21 mouse cellular contexts compared by ENCODE assay signal in genomic region chr7:120128951-120129350, GRCm38 (mm10). TPM values are rescaled to one million over a fixed set of nuclear protein-coding genes. Genes with fewer than 3 reads are reported as not detected.
A peak's percentile ranks its signal among the peaks of the same experiment; 100 is the strongest.
DNase-seq lines count a peak whose midpoint lies in the region; ATAC-seq and TF ChIP-seq lines count a peak whose summit lies in the region.
"Had no signal": no experiment of that assay in that cellular context is flagged by ENCODE, and none has a peak within 500 bp of the region (broad histone marks: within the 10 kb centered on the region; RNA-seq: fewer than 3 reads in every experiment).

No protein-coding gene starts in this region.

- no peaks in the 10 kb centered on the region for H3K36me3 ChIP-seq in lung, embryonic 14.5 days (ENCODE audit: insufficient read depth)
- H3K36me3 ChIP-seq: heart, embryonic 13.5 days; liver, embryonic 12.5 days had no signal

- no peak overlapping the region for H3K9ac ChIP-seq in lung, embryonic 14.5 days
- H3K9ac ChIP-seq: heart, embryonic 13.5 days; hindbrain, embryonic 14.5 days; liver, embryonic 12.5 days had no signal

- no peak overlapping the region for H3K4me3 ChIP-seq in lung, embryonic 14.5 days (ENCODE audit: low read depth, low read length)
- no peak overlapping the region for H3K4me3 ChIP-seq in lung, adult 2 months (replicated peaks; ENCODE audit: extremely low read depth, low read depth, low read length)
- H3K4me3 ChIP-seq: heart, embryonic 13.5 days; liver, embryonic 12.5 days; myocyte had no signal

- no peak for TF ChIP-seq CTCF in lung, embryonic 14.5 days (IDR thresholded peaks at IDR 0.05; ENCODE audit: low read depth)
- no peak for TF ChIP-seq CTCF in lung, adult 2 months (IDR thresholded peaks at IDR 0.05; ENCODE audit: insufficient read depth, low read length)

- ATAC-seq in lung, embryonic 14.5 days (ENCODE audit: insufficient read depth): 0 out of 2 replicates have a peak, but pooled peaks have one; percentile 12
- ATAC-seq: activated CD4-positive, CD25-positive, alpha-beta regulatory T cell, adult 4 months; liver, embryonic 12.5 days had no signal

- intact Hi-C loops in heart, postnatal 14 days (cut with DNase I): loop anchor here (5.0 to 10.0 kb wide), 2 partner anchors 198 to 516 kb away; partner anchors contain the start of gene Abca15
- intact Hi-C loops in left cerebral cortex, postnatal 25 days (cut with DNase I): loop anchor here (10.0 kb wide), 1 partner anchor 506 kb away; the partner anchor contains the start of gene Uqcrc2

- no peak for TF ChIP-seq POLR2A in lung, adult 2 months (IDR thresholded peaks at IDR 0.05; ENCODE audit: borderline replicate concordance, extremely low read depth, low read depth, low read length)

- H3K27ac ChIP-seq in lung, embryonic 14.5 days (ENCODE audit: low read depth): no peak overlapping the region
- H3K27ac ChIP-seq: heart, embryonic 13.5 days; hindbrain, embryonic 14.5 days; liver, embryonic 12.5 days had no signal

- H3K27me3 ChIP-seq in lung, embryonic 14.5 days (ENCODE audit: insufficient read depth, low read length): no peaks in the 10 kb centered on the region
- H3K27me3 ChIP-seq: heart, embryonic 13.5 days; liver, embryonic 12.5 days had no signal

- no peaks in the 10 kb centered on the region for H3K9me3 ChIP-seq in lung, embryonic 14.5 days (ENCODE audit: low read depth, low read length)
- H3K9me3 ChIP-seq: heart, embryonic 13.5 days; liver, embryonic 12.5 days had no signal

- WGBS in lung, embryonic 14.5 days: 56% methylated on average over 4 of the region's 4 CpGs
- WGBS in lung, adult 2 months: 57% methylated on average over 4 of the region's 4 CpGs

- no peak overlapping the region for H3K4me2 ChIP-seq in lung, embryonic 14.5 days
- H3K4me2 ChIP-seq: heart, embryonic 13.5 days; hindbrain, embryonic 14.5 days; liver, embryonic 12.5 days had no signal

- peaks cover 3% of the 10 kb centered on the region for H3K4me1 ChIP-seq in lung, embryonic 14.5 days (ENCODE audit: insufficient read depth)
- peaks cover 4% of the 10 kb centered on the region; the same call in 1 of the 2 replicates for H3K4me1 ChIP-seq in lung, adult 2 months (ENCODE audit: control insufficient read depth, insufficient read depth, low read length)
- H3K4me1 ChIP-seq: liver, embryonic 12.5 days had no signal

- peak; percentile 60 for DNase-seq in heart, adult 11 months
- no peak for DNase-seq in heart, postnatal 14 days
- peak; percentile 46 for DNase-seq in lung, embryonic 14.5 days
- no peak for DNase-seq in lung, adult 2 months
- peak; percentile 52 to 67 for DNase-seq in left cerebral cortex, postnatal 25 days (ENCODE audit: low spot score in 2 of 2)
- peak; percentile 77 for DNase-seq in telencephalon, adult 2 months (ENCODE audit: low read depth, low spot score)
- DNase-seq in adrenal gland, postnatal 25 days: no peak
- DNase-seq in thymus, adult 18-20 months: no peak
- DNase-seq: cerebellum, adult 9-11 months; gastrocnemius, postnatal 14 days; kidney, adult 9 months had no signal

RNA-seq across cellular contexts. Expression of gene Zp2, which starts 16.1 kb away (rescaled TPM):
- under 1 TPM; 0.32 to 0.41 TPM for total RNA-seq in heart, postnatal 14 days (2021)
- polyA plus RNA-seq in lung, embryonic 14.5 days (2014; fragmentation: Nextera tagmentation; extraction: Ambion mirVana): not detected in 2 replicates
- 0.05 TPM in 1 of 2 replicates, not detected in the other for polyA plus RNA-seq in lung, adult 2 months (2012; rRNA removed)
- total RNA-seq in left cerebral cortex, postnatal 25 days (2021): not detected
- 0.36 TPM in 1 of 2 replicates, not detected in the other for total RNA-seq in adrenal gland, postnatal 25 days (2021)
- total RNA-seq: megakaryocyte-erythroid progenitor cell, adult 5-6 weeks; MEL had no signal
- polyA plus RNA-seq: activated CD4-positive, CD25-positive, alpha-beta regulatory T cell, adult 4 months; embryonic facial prominence, embryonic 11.5 days; forebrain, embryonic 11.5 days; hindbrain, embryonic 14.5 days; liver, embryonic 12.5 days; spleen, adult 2 months had no signal

RNA-seq across cellular contexts. Expression of gene Tmem159, which starts 26.8 kb away (rescaled TPM):
- 10 to 100 TPM; 15.9 to 17.4 TPM for total RNA-seq in heart, postnatal 14 days (2021)
- polyA plus RNA-seq in lung, embryonic 14.5 days (2014; fragmentation: Nextera tagmentation; extraction: Ambion mirVana): 33.5 and 36.1 TPM in 2 replicates
- 47.3 and 57.3 TPM in 2 replicates for polyA plus RNA-seq in lung, adult 2 months (2012; rRNA removed)
- total RNA-seq in left cerebral cortex, postnatal 25 days (2021): 10 to 100 TPM; 11.4 to 12.6 TPM
- 80.3 and 83.9 TPM in 2 replicates for total RNA-seq in adrenal gland, postnatal 25 days (2021)
- total RNA-seq: MEL had no signal

RNA-seq across cellular contexts. Expression of gene Dnah3, which starts 33.9 kb away (rescaled TPM):
- under 1 TPM in 1 of 2 experiments, not detected in 1; 0.29 TPM for total RNA-seq in heart, postnatal 14 days (2021)
- polyA plus RNA-seq in lung, embryonic 14.5 days (2014; fragmentation: Nextera tagmentation; extraction: Ambion mirVana): 0.05 TPM in 1 of 2 replicates, not detected in the other
- 5.4 and 7.6 TPM in 2 replicates for polyA plus RNA-seq in lung, adult 2 months (2012; rRNA removed)
- under 1 TPM; 0.09 to 0.14 TPM for total RNA-seq in left cerebral cortex, postnatal 25 days (2021)
- not detected in 2 replicates for total RNA-seq in adrenal gland, postnatal 25 days (2021)
- total RNA-seq: gastrocnemius, postnatal 14 days; megakaryocyte-erythroid progenitor cell, adult 5-6 weeks; MEL had no signal
- polyA plus RNA-seq: embryonic facial prominence, embryonic 11.5 days; heart, embryonic 13.5 days; liver, embryonic 12.5 days; spleen, adult 2 months had no signal

RNA-seq across cellular contexts. Expression of gene Anks4b, which starts 44.7 kb away (rescaled TPM):
- under 1 TPM in 1 of 2 experiments, not detected in 1; 0.12 TPM for total RNA-seq in heart, postnatal 14 days (2021)
- polyA plus RNA-seq in lung, embryonic 14.5 days (2014; fragmentation: Nextera tagmentation; extraction: Ambion mirVana): not detected in 2 replicates
- polyA plus RNA-seq in lung, adult 2 months (2012; rRNA removed): not detected in 2 replicates
- under 1 TPM; 0.21 to 0.34 TPM for total RNA-seq in left cerebral cortex, postnatal 25 days (2021)
- total RNA-seq in adrenal gland, postnatal 25 days (2021): 0.24 and 0.48 TPM in 2 replicates
- total RNA-seq: megakaryocyte-erythroid progenitor cell, adult 5-6 weeks; MEL had no signal
- polyA plus RNA-seq: activated CD4-positive, CD25-positive, alpha-beta regulatory T cell, adult 4 months; embryonic facial prominence, embryonic 11.5 days; forebrain, embryonic 11.5 days; hindbrain, embryonic 14.5 days; myocyte; spleen, adult 2 months had no signal

Comparison
In these comparisons a context has a peak if more than half of its experiments do, and no peak if none do; other contexts are left out.
1. DNase-seq: peak in heart, adult 11 months (single experiment), lung, embryonic 14.5 days (single experiment), left cerebral cortex, postnatal 25 days (2 of 2) and telencephalon, adult 2 months (single experiment); none in heart, postnatal 14 days (0 of 2), lung, adult 2 months (single experiment), adrenal gland, postnatal 25 days (single experiment) and thymus, adult 18-20 months (0 of 2).